Mouse (Mus musculus) thymus, adult 2 months (tissue): ENCODE results near the gene Gm3336. TPM values are rescaled to one million over a fixed set of nuclear protein-coding genes. Genes with fewer than 3 reads are reported as not detected.
A peak's percentile ranks its signal among the peaks of the same experiment; 100 is the strongest.

ENCODE experiments used
- DNase-seq: peaks from one replicate; pipeline ENCODE4 v3.0.0; 2021
- H3K27ac ChIP-seq: fragments of 200-500 bp; 2 replicates; pipeline ENCODE4 v1.5.1; 2012; ENCODE audit warnings: low read length, control low read depth; ENCODE audit not compliant: control insufficient read depth, insufficient read depth
- H3K27me3 ChIP-seq: fragments of 200-500 bp; 2 replicates; pipeline ENCODE4 v1.6.1; 2012; ENCODE audit warnings: mild to moderate bottlenecking, low read length, moderate library complexity, mixed read lengths; ENCODE audit not compliant: control insufficient read depth, insufficient read depth
- H3K36me3 ChIP-seq: fragments of 200-500 bp; 2 replicates; pipeline ENCODE4 v1.6.1; 2012; ENCODE audit warnings: mild to moderate bottlenecking, low read length, moderate library complexity; ENCODE audit not compliant: control insufficient read depth, insufficient read depth
- H3K4me1 ChIP-seq: fragments of 200-500 bp; replicated peaks from 2 replicates; pipeline ENCODE4 v1.6.1; 2012; ENCODE audit warnings: low read length; ENCODE audit not compliant: control insufficient read depth, insufficient read depth
- H3K4me3 ChIP-seq: fragments of 200-500 bp; 2 replicates; pipeline ENCODE4 v1.5.1; 2012; ENCODE audit warnings: mild to moderate bottlenecking, low read length, control low read depth, moderate library complexity; ENCODE audit not compliant: control insufficient read depth, insufficient read depth
- CTCF ChIP-seq: fragments of 200-500 bp; IDR thresholded peaks from 2 replicates; pipeline ENCODE4 v1.5.1; 2012; ENCODE audit warnings: mild to moderate bottlenecking, control low read depth, low read length, moderate library complexity, borderline replicate concordance; ENCODE audit not compliant: control insufficient read depth, poor library complexity, insufficient read depth; ENCODE audit errors: extremely low read depth
- POLR2A ChIP-seq: fragments of 200-500 bp; IDR thresholded peaks from 2 replicates; pipeline ENCODE4 v1.6.1; 2012; ENCODE audit warnings: mild to moderate bottlenecking, low read length, control low read depth, moderate library complexity; ENCODE audit not compliant: control insufficient read depth, poor library complexity, insufficient read depth; ENCODE audit errors: extremely low read depth
- WGBS: fragments of 180-500 bp; shearing (Covaris S2); methylation state at CpG from one replicate; pipeline ENCODE4 v1.1.7; 2018; 5-methylcytosine and 5-hydroxymethylcytosine counted together
- polyA plus RNA-seq: library from polyadenylated mRNA; depleted of rRNA; stranded (reverse); fragments of >200 nt; gene quantifications from 2 replicates; pipeline ENCODE4 v1.2.3, GENCODE M21; 2012

The Gm3336 gene
- polyA plus RNA-seq, 1 experiment: 0.50 TPM

GRCm38 (mm10) chr8:70691727-70692231, 26.6 kb upstream of the Gm3336 start:
- no peaks in the 10 kb centered on the region for H3K27me3 ChIP-seq
- no peak overlapping the region for H3K27ac ChIP-seq
- H3K36me3 ChIP-seq: no peaks in the 10 kb centered on the region
- peaks cover 39% of the 10 kb centered on the region for H3K4me1 ChIP-seq
- 80% methylated on average over 20 of the region's 20 CpGs for WGBS
- TF ChIP-seq POLR2A (no peak), CTCF (no peak)
- no peak overlapping the region for H3K4me3 ChIP-seq
- DNase-seq: no peak

- WGBS: 23% methylated on average over 5 of the region's 5 CpGs
- TF ChIP-seq CTCF: no peak
- TF ChIP-seq POLR2A: no peak
- Histone ChIP-seq H3K4me1 (peaks cover 51% of the 10 kb centered on the region), H3K36me3 (no peaks in the 10 kb centered on the region), H3K27ac (peak overlapping the region; percentile 19; the same call in 1 of the 2 replicates), H3K27me3 (no peaks in the 10 kb centered on the region), H3K4me3 (no peak overlapping the region)
- no peak for DNase-seq
These were observed 24.7 kb upstream of the Gm3336 start for GRCm38 (mm10) chr8:70693636-70694035.

- H3K27me3 ChIP-seq: no peaks in the 10 kb centered on the region
- H3K36me3 ChIP-seq: no peaks in the 10 kb centered on the region
- H3K4me3 ChIP-seq: peak overlapping the region; percentile 2; the same call in 1 of the 2 replicates
- TF ChIP-seq POLR2A: no peak
- no peak for TF ChIP-seq CTCF
- peak overlapping the region; percentile 88 for H3K27ac ChIP-seq
- WGBS: 4% methylated on average over 32 of the region's 32 CpGs
- peak; percentile 87 for DNase-seq
- H3K4me1 ChIP-seq: peaks cover 51% of the 10 kb centered on the region
These were observed 22.9 kb upstream of the Gm3336 start for GRCm38 (mm10) chr8:70695318-70696018.

GRCm38 (mm10) chr8:70696019-70696885, 22.1 kb upstream of the Gm3336 start:
- H3K36me3 ChIP-seq: no peaks in the 10 kb centered on the region
- H3K27me3 ChIP-seq: no peaks in the 10 kb centered on the region
- 0 out of 2 replicates have a peak, but pooled peaks have one; percentile 21 for TF ChIP-seq POLR2A
- no peak for TF ChIP-seq CTCF
- H3K4me1 ChIP-seq: peaks cover 54% of the 10 kb centered on the region
- DNase-seq: peak; percentile 80
- H3K4me3 ChIP-seq: peak overlapping the region; percentile 3
- WGBS: 3% methylated on average over 31 of the region's 31 CpGs
- H3K27ac ChIP-seq: peak overlapping the region; percentile 88

- Histone ChIP-seq H3K36me3 (no peaks in the 10 kb centered on the region), H3K27ac (peak overlapping the region; percentile 81), H3K4me3 (no peak overlapping the region), H3K27me3 (no peaks in the 10 kb centered on the region), H3K4me1 (peaks cover 58% of the 10 kb centered on the region)
- TF ChIP-seq CTCF (no peak), POLR2A (no peak)
- DNase-seq: no peak
- WGBS: 85% methylated on average over 4 of the region's 4 CpGs
These were observed 21.4 kb upstream of the Gm3336 start for GRCm38 (mm10) chr8:70696946-70697345.

GRCm38 (mm10) chr8:70697366-70698250, 20.7 kb upstream of the Gm3336 start:
- Histone ChIP-seq H3K4me3 (peak overlapping the region; percentile 10; the same call in 1 of the 2 replicates), H3K27me3 (no peaks in the 10 kb centered on the region), H3K27ac (peak overlapping the region; percentile 81), H3K4me1 (peaks cover 55% of the 10 kb centered on the region), H3K36me3 (no peaks in the 10 kb centered on the region)
- no peak for TF ChIP-seq POLR2A
- no peak for TF ChIP-seq CTCF
- no peak for DNase-seq
- WGBS: 67% methylated on average over 12 of the region's 12 CpGs
